ENCODE assay signal across 8 mouse cellular contexts in the genomic region with DNA sequence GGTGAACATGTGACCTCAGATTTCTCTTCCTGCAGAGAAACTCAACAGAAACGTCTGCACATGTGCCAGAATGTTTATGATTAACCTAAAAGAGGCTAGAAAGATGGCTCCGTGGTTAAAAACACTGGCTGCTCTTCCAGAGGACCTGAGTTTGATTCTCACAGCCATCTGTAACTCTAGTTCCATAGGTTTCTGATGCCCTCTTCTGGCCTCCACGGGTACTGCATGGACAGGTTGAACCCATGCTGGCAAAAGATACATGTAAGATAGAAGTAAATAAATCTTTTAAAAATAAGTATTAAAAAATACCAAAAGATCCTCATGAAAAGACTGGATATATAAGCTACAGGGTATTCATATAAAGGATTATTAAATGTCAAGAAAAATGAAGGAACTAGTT. TPM values are rescaled to one million over a fixed set of nuclear protein-coding genes. Genes with fewer than 3 reads are reported as not detected.
DNase-seq lines count a peak whose midpoint lies in the region; ATAC-seq and TF ChIP-seq lines count a peak whose summit lies in the region.

No protein-coding gene starts in this region.

- no peaks in the 10 kb centered on the region for H3K9me3 ChIP-seq in limb, embryonic 11.5 days (ENCODE audit: control insufficient read depth, low read length)

- H3K4me1 ChIP-seq in limb, embryonic 11.5 days (ENCODE audit: control insufficient read depth, insufficient read depth, low read length), result no peaks in the 10 kb centered on the region

- TF ChIP-seq CTCF in layer of hippocampus, adult 2 months (conservative IDR thresholded peaks at IDR 0.05), result peak; percentile 75

- H3K9ac ChIP-seq in limb, embryonic 11.5 days (ENCODE audit: low read length), result no peak overlapping the region

- no peak for ATAC-seq in limb, embryonic 11.5 days (ENCODE audit: insufficient number of reproducible peaks, low FRiP score, low TSS enrichment, low read depth)
- no peak for ATAC-seq in erythroid progenitor cell, adult 5-6 weeks (replicated peaks; ENCODE audit: low FRiP score, poor library complexity, severe bottlenecking)

- 19% methylated on average over 3 of the region's 3 CpGs for WGBS in limb, embryonic 11.5 days

- peak; percentile 8 to 61 for DNase-seq in adrenal gland, adult (ENCODE audit: inconsistent age in 2 of 2, low spot score in 1 of 2)
- DNase-seq in adrenal gland, adult 8-10 months, result no peak
- no peak for DNase-seq in layer of hippocampus, adult 2 months (ENCODE audit: low spot score in 2 of 2)
- no peak for DNase-seq in layer of hippocampus, postnatal 36 days
- DNase-seq in adrenal gland, postnatal 10 days, result peak; percentile 44
- peak; percentile 61 for DNase-seq in limb, embryonic 11.5 days (ENCODE audit: low spot score)
- no peak for DNase-seq in layer of hippocampus, adult 8-10 months (ENCODE audit: low spot score in 2 of 2)

- H3K27me3 ChIP-seq in limb, embryonic 11.5 days (ENCODE audit: control insufficient read depth, insufficient read depth, low read length), result no peaks in the 10 kb centered on the region

- no peaks in the 10 kb centered on the region for H3K36me3 ChIP-seq in limb, embryonic 11.5 days (ENCODE audit: control insufficient read depth, insufficient read depth, low read length)

- no peak overlapping the region for H3K27ac ChIP-seq in layer of hippocampus, adult 2 months
- no peak overlapping the region for H3K27ac ChIP-seq in limb, embryonic 11.5 days (replicated peaks; ENCODE audit: low read depth, low read length)

- H3K4me3 ChIP-seq in layer of hippocampus, adult 2 months, result no peak overlapping the region
- no peak overlapping the region for H3K4me3 ChIP-seq in limb, embryonic 11.5 days (ENCODE audit: low read depth, low read length)

- no peak overlapping the region for H3K4me2 ChIP-seq in limb, embryonic 11.5 days (ENCODE audit: low read depth, severe bottlenecking)

RNA-seq across cellular contexts. Expression of a gene that starts 56.8 kb away (rescaled TPM):
- 10 to 100 TPM; 29.3 to 34.7 (median 31.4) TPM for total RNA-seq in adrenal gland, adult 8-10 months (2022)
- total RNA-seq in layer of hippocampus, adult 2 months (2021), result 10 to 100 TPM; 32.7 to 38.6 TPM
- total RNA-seq in layer of hippocampus, postnatal 36 days (2021), result 10 to 100 TPM; 27.7 to 34.1 TPM
- 10 to 100 TPM; 23.8 to 26.7 TPM for total RNA-seq in adrenal gland, postnatal 10 days (2021)
- polyA plus RNA-seq in limb, embryonic 11.5 days (2014; fragmentation: Nextera tagmentation; extraction: Ambion mirVana), result 20.8 and 24.6 TPM in 2 replicates
- total RNA-seq in layer of hippocampus, adult 8-10 months (2022), result 10 to 100 TPM; 30.6 to 35.0 (median 33.3) TPM
- 6.8 and 8.8 TPM in 2 replicates for total RNA-seq in erythroid progenitor cell, adult 5-6 weeks (2015; ENCODE audit: low replicate concordance)
- 8.1 and 15.9 TPM in 2 replicates for total RNA-seq in erythroid progenitor cell, adult 5-6 weeks (2017; ENCODE audit: low replicate concordance)

Comparison
In these comparisons a context has a peak if more than half of its experiments do, and no peak if none do; other contexts are left out.
1. DNase-seq: peak in adrenal gland, adult (2 of 2), adrenal gland, postnatal 10 days (single experiment) and limb, embryonic 11.5 days (single experiment); none in adrenal gland, adult 8-10 months (single experiment), layer of hippocampus, adult 2 months (0 of 2), layer of hippocampus, postnatal 36 days (0 of 2) and layer of hippocampus, adult 8-10 months (0 of 2).